Mouse (Mus musculus): ENCODE measurements around the gene Ubtd1. TPM values are rescaled to one million over a fixed set of nuclear protein-coding genes. Genes with fewer than 3 reads are reported as not detected.

Gene Ubtd1
- polyA plus RNA-seq, 1 experiment from 2014 or later: 10.8 TPM

DNA sequence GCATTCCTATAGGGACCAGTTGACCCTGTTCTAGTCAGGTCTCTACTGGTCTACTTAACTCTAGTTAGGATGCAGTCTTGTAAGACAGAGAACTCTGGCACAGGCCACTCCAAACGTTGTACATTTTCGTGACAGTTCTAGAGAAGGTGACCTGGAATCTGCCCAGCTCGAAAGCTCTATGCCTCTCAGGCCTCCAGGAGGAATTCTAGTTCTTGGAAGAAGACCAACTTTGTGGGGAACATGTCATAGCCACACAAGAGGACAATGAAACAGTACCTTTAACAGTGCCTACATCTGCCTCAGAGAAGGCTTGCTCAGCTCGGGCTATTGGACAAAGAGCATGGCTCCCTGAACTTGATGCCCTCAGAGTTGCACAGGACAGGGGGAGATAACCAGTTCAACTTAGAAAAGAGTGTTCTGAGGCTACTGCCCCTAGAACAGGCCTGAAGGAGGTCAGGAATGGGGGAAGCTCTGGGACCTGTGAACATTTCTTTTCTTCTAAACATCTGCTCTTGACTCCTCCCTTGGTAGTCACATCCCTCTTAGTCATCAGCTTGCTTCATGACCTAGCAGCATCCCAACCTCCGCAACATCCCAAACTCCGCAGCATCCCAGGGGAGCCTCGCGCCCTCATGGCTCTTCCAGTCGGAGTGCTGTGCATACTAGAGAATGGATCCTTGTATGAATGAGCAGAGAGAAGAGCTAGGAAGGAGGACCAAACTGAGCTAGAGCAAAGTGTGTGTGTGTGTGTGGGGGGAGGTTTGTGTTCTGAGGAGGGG is 17.4 kb downstream of the Ubtd1 start:
- WGBS: 92% methylated on average over 9 of the region's 9 CpGs
- H3K4me2 ChIP-seq: no peak overlapping the region
- H3K27ac ChIP-seq: no peak overlapping the region
- ATAC-seq (ENCODE audit: low FRiP score): no peak
- H3K4me1 ChIP-seq (replicated peaks): peaks cover 3% of the 10 kb centered on the region; the same call in 1 of the 2 replicates
- H3K36me3 ChIP-seq: no peaks in the 10 kb centered on the region
- H3K27me3 ChIP-seq: no peaks in the 10 kb centered on the region
- H3K9ac ChIP-seq: no peak overlapping the region
- H3K9me3 ChIP-seq: no peaks in the 10 kb centered on the region
- no peak overlapping the region for H3K4me3 ChIP-seq

DNA sequence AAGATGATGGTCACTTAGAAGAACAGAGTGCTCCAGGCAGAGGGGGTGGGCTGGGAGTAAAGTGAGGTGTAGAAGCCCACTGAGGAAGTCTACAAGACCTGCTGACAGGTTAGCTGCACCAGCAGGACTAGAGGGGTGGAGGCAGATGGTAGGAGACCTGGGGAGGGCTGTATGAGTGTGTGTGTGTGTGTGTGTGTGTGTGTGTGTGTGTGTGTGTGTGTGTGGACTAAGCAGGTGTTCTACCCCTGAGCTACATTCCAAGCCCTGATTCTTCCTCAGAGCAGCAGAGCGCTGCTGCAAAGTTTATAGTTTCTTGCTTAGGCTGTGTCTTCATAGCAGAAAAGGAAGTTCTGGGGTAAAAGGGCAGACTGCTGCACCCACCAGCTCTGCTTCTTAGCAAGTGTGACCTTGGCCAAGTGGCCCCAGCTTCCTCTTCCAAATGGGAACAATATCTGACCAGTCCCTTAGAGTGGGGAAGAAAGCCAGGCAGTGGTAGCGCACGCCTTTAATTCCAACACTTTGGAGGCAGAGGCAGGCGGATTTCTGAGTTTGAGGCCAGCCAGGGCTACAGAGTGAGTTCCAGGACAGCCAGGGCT is 18.2 kb downstream of the Ubtd1 start:
- H3K4me2 ChIP-seq: no peak overlapping the region
- no peaks in the 10 kb centered on the region for H3K9me3 ChIP-seq
- WGBS: 88% methylated on average over 4 of the region's 4 CpGs
- H3K4me3 ChIP-seq: no peak overlapping the region
- no peak for ATAC-seq (ENCODE audit: low FRiP score)
- H3K4me1 ChIP-seq (replicated peaks): peaks cover 3% of the 10 kb centered on the region; the same call in 1 of the 2 replicates
- no peak overlapping the region for H3K27ac ChIP-seq
- H3K9ac ChIP-seq: no peak overlapping the region
- H3K27me3 ChIP-seq: no peaks in the 10 kb centered on the region
- no peaks in the 10 kb centered on the region for H3K36me3 ChIP-seq

DNA sequence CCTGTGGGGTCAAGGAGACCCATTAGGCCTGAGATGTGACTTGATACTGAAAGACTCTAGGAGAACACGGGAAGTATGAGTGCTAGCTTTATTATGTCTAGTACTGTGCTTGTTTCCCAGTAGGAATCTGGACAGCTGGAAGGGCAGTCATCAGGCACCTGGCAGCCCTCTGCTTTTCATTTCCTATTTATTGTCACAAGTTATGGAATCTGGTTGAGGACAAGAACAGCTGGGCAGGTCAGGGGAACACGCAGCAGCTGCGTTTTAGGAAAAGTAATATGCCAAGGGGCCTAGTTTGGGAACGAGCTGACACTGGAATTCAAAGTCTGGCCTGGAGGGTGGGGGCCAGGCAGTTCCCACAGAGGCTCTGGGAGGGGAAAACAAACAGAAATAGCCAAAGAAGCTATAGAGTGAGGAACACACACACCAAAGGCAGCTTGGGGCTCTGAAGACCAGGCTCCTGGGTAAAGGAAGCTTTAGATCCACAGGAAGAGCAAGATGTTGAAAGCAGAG is 18.9 kb downstream of the Ubtd1 start:
- 0 out of 2 replicates have a peak, but pooled peaks cover 3% of the 10 kb centered on the region for H3K4me1 ChIP-seq (replicated peaks)
- no peak overlapping the region for H3K27ac ChIP-seq
- whole genome bisulfite sequencing: 79% methylated on average over 4 of the region's 4 CpGs
- H3K4me2 ChIP-seq: no peak overlapping the region
- no peak for ATAC-seq (ENCODE audit: low FRiP score)
- no peak overlapping the region for H3K9ac ChIP-seq
- no peaks in the 10 kb centered on the region for H3K36me3 ChIP-seq
- no peaks in the 10 kb centered on the region for H3K27me3 ChIP-seq
- no peak overlapping the region for H3K4me3 ChIP-seq
- H3K9me3 ChIP-seq: no peaks in the 10 kb centered on the region

- WGBS: 92% methylated on average over 12 of the region's 12 CpGs
- H3K9me3 ChIP-seq: no peaks in the 10 kb centered on the region
- H3K36me3 ChIP-seq: no peaks in the 10 kb centered on the region
- H3K27me3 ChIP-seq: no peaks in the 10 kb centered on the region
- H3K4me1 ChIP-seq (replicated peaks): 0 out of 2 replicates have a peak, but pooled peaks cover 3% of the 10 kb centered on the region
- no peak for ATAC-seq (ENCODE audit: low FRiP score)
- no peak overlapping the region for H3K27ac ChIP-seq
- H3K9ac ChIP-seq: no peak overlapping the region
- no peak overlapping the region for H3K4me2 ChIP-seq
- H3K4me3 ChIP-seq: no peak overlapping the region
These were observed 19.9 kb downstream of the Ubtd1 start for GRCm38 (mm10) chr19:42001253-42001980.

GRCm38 (mm10) chr19:42004258-42004657 is 22.7 kb downstream of the Ubtd1 start:
- 81% methylated on average over 6 of the region's 6 CpGs for WGBS
- H3K36me3 ChIP-seq: no peaks in the 10 kb centered on the region
- ATAC-seq (ENCODE audit: low FRiP score): no peak

DNA sequence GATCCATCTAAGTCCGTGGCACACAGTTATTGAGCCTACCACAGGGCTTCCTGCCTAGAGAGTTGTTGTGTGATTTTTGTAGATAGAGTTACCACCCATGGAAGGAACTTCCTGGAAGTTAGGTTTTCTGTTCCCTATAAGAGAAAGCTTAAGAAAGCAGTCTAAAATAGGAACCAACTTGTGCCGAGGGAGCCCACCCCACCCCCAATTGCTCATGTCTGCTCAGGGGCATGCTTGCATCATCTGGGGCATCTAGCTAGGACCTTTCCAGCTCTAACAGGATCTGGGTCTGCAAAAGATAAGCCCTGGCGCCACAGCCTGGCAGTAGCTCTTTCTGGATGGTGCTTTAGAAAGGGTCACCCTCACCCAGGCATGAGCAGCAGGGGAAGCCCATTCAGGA is 24.1 kb downstream of the Ubtd1 start:
- ATAC-seq (ENCODE audit: low FRiP score): no peak
- no peak overlapping the region for H3K4me2 ChIP-seq
- peaks cover 7% of the 10 kb centered on the region; the same call in 1 of the 2 replicates for H3K4me1 ChIP-seq (replicated peaks)
- no peak overlapping the region for H3K9ac ChIP-seq
- no peaks in the 10 kb centered on the region for H3K27me3 ChIP-seq
- no peaks in the 10 kb centered on the region for H3K9me3 ChIP-seq
- WGBS: 79% methylated on average over 3 of the region's 3 CpGs
- H3K36me3 ChIP-seq: no peaks in the 10 kb centered on the region
- H3K4me3 ChIP-seq: no peak overlapping the region
- no peak overlapping the region for H3K27ac ChIP-seq

More at GRCm38 (mm10) chr19:42004258-42004657, 22.7 kb downstream of the Ubtd1 start:
- no peak overlapping the region for H3K4me2 ChIP-seq
- H3K9ac ChIP-seq: no peak overlapping the region
- no peaks in the 10 kb centered on the region for H3K9me3 ChIP-seq
- no peaks in the 10 kb centered on the region for H3K27me3 ChIP-seq
- no peak overlapping the region for H3K27ac ChIP-seq
- no peak overlapping the region for H3K4me3 ChIP-seq
- peaks cover 9% of the 10 kb centered on the region; the same call in 1 of the 2 replicates for H3K4me1 ChIP-seq (replicated peaks)

- Histone ChIP-seq H3K36me3 (no peaks in the 10 kb centered on the region), H3K9me3 (no peaks in the 10 kb centered on the region), H3K27ac (no peak overlapping the region), H3K4me2 (no peak overlapping the region), H3K4me3 (no peak overlapping the region), H3K9ac (no peak overlapping the region), H3K27me3 (no peaks in the 10 kb centered on the region), H3K4me1 (replicated peaks) (peaks cover 6% of the 10 kb centered on the region; the same call in 1 of the 2 replicates)
- 76% methylated on average over 8 of the region's 8 CpGs for WGBS
- no peak for ATAC-seq (ENCODE audit: low FRiP score)
These were observed 25.0 kb downstream of the Ubtd1 start for GRCm38 (mm10) chr19:42006568-42006967.

DNA sequence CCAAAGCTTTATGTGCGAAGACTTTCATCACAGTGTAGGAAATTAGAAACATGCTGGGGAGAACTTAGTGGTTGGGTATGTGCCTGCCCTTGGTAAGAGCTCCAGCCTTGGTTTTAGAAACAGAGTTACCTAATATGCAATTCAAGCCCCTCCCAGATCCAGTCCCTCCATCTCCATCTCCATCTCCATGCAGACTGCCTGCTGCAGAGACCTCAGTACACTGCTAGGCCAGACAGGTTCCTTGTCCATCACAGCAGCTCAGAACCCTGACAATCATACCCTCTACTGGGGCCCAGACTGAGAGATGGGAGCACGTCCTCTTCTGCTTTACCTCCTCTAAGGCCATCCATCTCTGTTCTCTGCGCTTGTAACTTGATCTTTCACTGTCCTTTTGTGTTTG is 27.0 kb downstream of the Ubtd1 start:
- peaks cover 6% of the 10 kb centered on the region; the same call in 1 of the 2 replicates for H3K4me1 ChIP-seq (replicated peaks)
- H3K36me3 ChIP-seq: no peaks in the 10 kb centered on the region
- WGBS: 64% methylated on average over 3 of the region's 3 CpGs
- H3K9ac ChIP-seq: no peak overlapping the region
- H3K4me3 ChIP-seq: no peak overlapping the region
- ATAC-seq (ENCODE audit: low FRiP score): no peak
- H3K9me3 ChIP-seq: no peaks in the 10 kb centered on the region
- H3K4me2 ChIP-seq: no peak overlapping the region
- no peak overlapping the region for H3K27ac ChIP-seq
- no peaks in the 10 kb centered on the region for H3K27me3 ChIP-seq

DNA sequence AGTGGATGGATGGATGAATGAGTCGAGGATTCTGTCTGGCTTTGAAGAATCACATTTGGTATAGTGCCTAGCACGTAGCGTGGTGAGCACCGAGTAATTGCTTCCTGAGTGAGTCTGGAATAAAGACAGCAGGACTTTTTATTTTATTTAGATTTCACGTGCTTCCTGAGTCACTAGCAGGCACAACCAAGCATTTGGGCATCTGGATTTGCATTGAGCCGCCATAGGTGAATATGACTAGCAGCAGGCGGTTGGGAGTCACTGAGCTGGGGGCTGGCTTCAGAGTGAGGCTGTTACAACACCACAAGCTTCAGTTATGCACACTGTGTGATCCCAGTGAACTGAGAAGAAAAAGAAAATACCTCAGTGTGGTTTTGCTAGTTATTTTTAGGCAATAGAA is 27.5 kb downstream of the Ubtd1 start:
- H3K4me2 ChIP-seq: no peak overlapping the region
- no peaks in the 10 kb centered on the region for H3K9me3 ChIP-seq
- 70% methylated on average over 7 of the region's 7 CpGs for WGBS
- H3K9ac ChIP-seq: no peak overlapping the region
- peaks cover 6% of the 10 kb centered on the region; the same call in 1 of the 2 replicates for H3K4me1 ChIP-seq (replicated peaks)
- no peak for ATAC-seq (ENCODE audit: low FRiP score)
- H3K36me3 ChIP-seq: no peaks in the 10 kb centered on the region
- no peaks in the 10 kb centered on the region for H3K27me3 ChIP-seq
- no peak overlapping the region for H3K4me3 ChIP-seq
- no peak overlapping the region for H3K27ac ChIP-seq

- ATAC-seq (ENCODE audit: low FRiP score): no peak
- 51% methylated on average over 4 of the region's 4 CpGs for WGBS
These were observed 28.9 kb downstream of the Ubtd1 start for GRCm38 (mm10) chr19:42010436-42010835.

GRCm38 (mm10) chr19:42011123-42011522 is 29.6 kb downstream of the Ubtd1 start:
- H3K4me1 ChIP-seq (replicated peaks): peaks cover 9% of the 10 kb centered on the region
- no peaks in the 10 kb centered on the region for H3K36me3 ChIP-seq
- H3K27ac ChIP-seq: no peak overlapping the region
- H3K27me3 ChIP-seq: no peaks in the 10 kb centered on the region
- H3K9ac ChIP-seq: 0 out of 2 replicates have a peak overlapping the region, but pooled peaks have one; percentile 2
- 88% methylated on average over 7 of the region's 7 CpGs for WGBS
- no peaks in the 10 kb centered on the region for H3K9me3 ChIP-seq
- no peak overlapping the region for H3K4me3 ChIP-seq
- ATAC-seq (ENCODE audit: low FRiP score): no peak
- H3K4me2 ChIP-seq: no peak overlapping the region

More at GRCm38 (mm10) chr19:42010436-42010835, 28.9 kb downstream of the Ubtd1 start:
- no peak overlapping the region for H3K4me2 ChIP-seq
- H3K4me1 ChIP-seq (replicated peaks): peaks cover 6% of the 10 kb centered on the region; the same call in 1 of the 2 replicates
- no peaks in the 10 kb centered on the region for H3K36me3 ChIP-seq
- no peak overlapping the region for H3K27ac ChIP-seq
- H3K27me3 ChIP-seq: no peaks in the 10 kb centered on the region
- H3K4me3 ChIP-seq: no peak overlapping the region
- 0 out of 2 replicates have a peak overlapping the region, but pooled peaks have one; percentile 30 for H3K9ac ChIP-seq
- no peaks in the 10 kb centered on the region for H3K9me3 ChIP-seq

- Histone ChIP-seq H3K27me3 (no peaks in the 10 kb centered on the region), H3K9ac (no peak overlapping the region), H3K4me3 (no peak overlapping the region), H3K36me3 (no peaks in the 10 kb centered on the region), H3K4me2 (no peak overlapping the region), H3K4me1 (replicated peaks) (peaks cover 18% of the 10 kb centered on the region), H3K27ac (no peak overlapping the region), H3K9me3 (no peaks in the 10 kb centered on the region)
- ATAC-seq (ENCODE audit: low FRiP score): no peak
- 93% methylated on average over 3 of the region's 3 CpGs for WGBS
These were observed 32.8 kb downstream of the Ubtd1 start for GRCm38 (mm10) chr19:42014231-42014825.
